In the genomic region with DNA sequence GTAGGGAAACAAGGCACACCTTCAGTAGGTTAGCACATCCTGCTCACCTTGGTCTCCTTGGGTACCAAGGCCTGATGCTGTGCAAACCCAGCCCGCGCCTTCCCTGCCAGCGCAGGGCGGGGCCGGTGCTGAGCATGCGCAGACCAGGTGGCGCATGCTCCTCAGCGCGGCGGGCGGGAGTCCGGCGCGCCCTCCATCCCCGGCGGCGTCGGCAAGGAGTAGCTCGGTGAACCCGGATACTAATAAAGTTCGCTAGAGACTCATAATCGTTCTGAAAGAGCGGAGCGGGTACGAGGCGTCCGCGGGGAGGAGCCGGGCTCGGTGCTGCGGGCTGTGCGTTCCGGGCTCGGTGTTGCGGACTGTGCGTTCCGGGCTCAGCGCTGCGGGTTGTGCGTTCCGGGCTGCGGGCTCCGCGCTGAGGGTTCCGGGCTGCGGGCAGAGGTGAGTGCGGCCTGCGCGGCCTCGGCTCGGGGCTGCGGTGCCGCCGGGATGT, we compare ENCODE assay signal across 8 mouse cellular contexts. TPM values are rescaled to one million over a fixed set of nuclear protein-coding genes. Genes with fewer than 3 reads are reported as not detected.
DNase-seq lines count a peak whose midpoint lies in the region; ATAC-seq lines count a peak whose summit lies in the region.

Rab23 (plus strand) TSS at position 155 of the 493 bp plus-strand sequence.

- 0 out of 2 replicates have a peak, but pooled peaks cover 3% of the 10 kb centered on the region for H3K4me1 ChIP-seq in intestine, embryonic 16.5 days (ENCODE audit: control insufficient read depth, insufficient read depth, low read length)

- peak; percentile 87 for DNase-seq in adrenal gland, postnatal 10 days
- peak; percentile 83 for DNase-seq in embryo, embryonic 9.5 days (ENCODE audit: extremely low spot score)
- peak; percentile 61 to 79 for DNase-seq in gastrocnemius, postnatal 4 days (ENCODE audit: low spot score in 2 of 2)
- DNase-seq in left cerebral cortex, postnatal 25 days (ENCODE audit: low spot score in 2 of 2): peak; percentile 86 to 88
- peak; percentile 89 for DNase-seq in mesoderm, embryonic 11.5 days (ENCODE audit: low read depth, low spot score)
- peak; percentile 77 to 78 for DNase-seq in right cerebral cortex, postnatal 36 days (ENCODE audit: low spot score in 2 of 2)
- DNase-seq in urinary bladder, postnatal 4 days (ENCODE audit: low spot score in 2 of 2): peak; percentile 74 to 77

- WGBS in intestine, embryonic 16.5 days: 1% methylated on average over 54 of the region's 54 CpGs

- peak within 1 kb of the TSS; percentile 82 for H3K4me3 ChIP-seq in intestine, embryonic 16.5 days (ENCODE audit: low read length)

- H3K36me3 ChIP-seq in intestine, embryonic 16.5 days (ENCODE audit: control insufficient read depth, insufficient read depth, low read length): 0 out of 2 replicates have a peak, but pooled peaks cover 4% of the 10 kb centered on the region

- H3K9me3 ChIP-seq in intestine, embryonic 16.5 days (ENCODE audit: control insufficient read depth, low read length): no peaks in the 10 kb centered on the region

- intact Hi-C loops in left cerebral cortex, postnatal 25 days (cut with DNase I): no loop called here

- H3K4me2 ChIP-seq in intestine, embryonic 16.5 days (ENCODE audit: low read depth, low read length): peak within 1 kb of the TSS; percentile 81

- peak; percentile 98 for ATAC-seq in intestine, embryonic 16.5 days

- H3K27me3 ChIP-seq in intestine, embryonic 16.5 days (replicated peaks; ENCODE audit: control insufficient read depth, insufficient read depth, low read length): no peaks in the 10 kb centered on the region

- H3K9ac ChIP-seq in intestine, embryonic 16.5 days (ENCODE audit: low read depth, low read length): peak within 1 kb of the TSS; percentile 90

- peak within 1 kb of the TSS; percentile 88 for H3K27ac ChIP-seq in intestine, embryonic 16.5 days (ENCODE audit: low read length)

RNA-seq across cellular contexts. Expression of gene Rab23, which starts in this region (rescaled TPM):
- 10 to 100 TPM; 11.6 to 14.6 TPM for total RNA-seq in adrenal gland, postnatal 10 days (2021)
- total RNA-seq in gastrocnemius, postnatal 4 days (2021): 10 to 100 TPM; 18.4 to 19.7 TPM
- 16.3 and 16.9 TPM in 2 replicates for polyA plus RNA-seq in intestine, embryonic 16.5 days (2015; fragmentation: Nextera tagmentation; extraction: Ambion mirVana)
- 10 to 100 TPM; 27.2 to 31.4 TPM for total RNA-seq in left cerebral cortex, postnatal 25 days (2021)

Comparison
In these comparisons a context has a peak if more than half of its experiments do, and no peak if none do; other contexts are left out.
1. Peak in every context shown above with its lines: DNase-seq, ATAC-seq, H3K4me3 ChIP-seq and H3K27ac ChIP-seq.